9 mouse cellular contexts compared by ENCODE assay signal in genomic region chr14:93169201-93169600, GRCm38 (mm10).
A peak's percentile ranks its signal among the peaks of the same experiment; 100 is the strongest.
DNase-seq lines count a peak whose midpoint lies in the region; ATAC-seq and TF ChIP-seq lines count a peak whose summit lies in the region.
"Had no signal": no experiment of that assay in that cellular context is flagged by ENCODE, and none has a peak within 500 bp of the region (broad histone marks: within the 10 kb centered on the region; RNA-seq: fewer than 3 reads in every experiment).

No protein-coding gene starts in this region.

- H3K27me3 ChIP-seq in embryonic facial prominence, embryonic 14.5 days (replicated peaks; ENCODE audit: control insufficient read depth, insufficient read depth, low read length) = no peaks in the 10 kb centered on the region
- no peaks in the 10 kb centered on the region for H3K27me3 ChIP-seq in embryonic facial prominence, embryonic 10.5 days (replicated peaks; ENCODE audit: low read depth, poor library complexity, severe bottlenecking)
- no peaks in the 10 kb centered on the region for H3K27me3 ChIP-seq in myocyte (ENCODE audit: control insufficient read depth, insufficient read depth, insufficient read length)
- no peaks in the 10 kb centered on the region for H3K27me3 ChIP-seq in intestine, embryonic 16.5 days (replicated peaks; ENCODE audit: control insufficient read depth, insufficient read depth, low read length)
- H3K27me3 ChIP-seq: embryonic facial prominence, embryonic 13.5 days; forebrain, embryonic 13.5 days had no signal

- TF ChIP-seq POLR2A in myocyte (IDR thresholded peaks at IDR 0.05; ENCODE audit: insufficient read length, low read depth) = no peak

- no peaks in the 10 kb centered on the region for H3K36me3 ChIP-seq in embryonic facial prominence, embryonic 14.5 days (ENCODE audit: control insufficient read depth, insufficient read depth, low read length)
- no peaks in the 10 kb centered on the region for H3K36me3 ChIP-seq in embryonic facial prominence, embryonic 10.5 days (replicated peaks)
- no peaks in the 10 kb centered on the region for H3K36me3 ChIP-seq in myocyte (ENCODE audit: control insufficient read depth, insufficient read depth)
- H3K36me3 ChIP-seq in intestine, embryonic 16.5 days (ENCODE audit: control insufficient read depth, insufficient read depth, low read length) = no peaks in the 10 kb centered on the region
- H3K36me3 ChIP-seq: embryonic facial prominence, embryonic 13.5 days had no signal

- H3K4me3 ChIP-seq in embryonic facial prominence, embryonic 14.5 days (ENCODE audit: low read depth, low read length) = no peak overlapping the region
- no peak overlapping the region for H3K4me3 ChIP-seq in embryonic facial prominence, embryonic 10.5 days
- no peak overlapping the region for H3K4me3 ChIP-seq in myocyte
- no peak overlapping the region for H3K4me3 ChIP-seq in intestine, embryonic 16.5 days (ENCODE audit: low read length)
- H3K4me3 ChIP-seq: embryonic facial prominence, embryonic 13.5 days; forebrain, embryonic 13.5 days had no signal

- no peaks in the 10 kb centered on the region for H3K79me2 ChIP-seq in myocyte (ENCODE audit: control insufficient read depth, insufficient read depth)

- H3K27ac ChIP-seq in embryonic facial prominence, embryonic 14.5 days (replicated peaks; ENCODE audit: low read depth, low read length) = no peak overlapping the region
- no peak overlapping the region for H3K27ac ChIP-seq in embryonic facial prominence, embryonic 10.5 days (replicated peaks)
- H3K27ac ChIP-seq in intestine, embryonic 16.5 days (ENCODE audit: low read length) = no peak overlapping the region
- H3K27ac ChIP-seq: embryonic facial prominence, embryonic 13.5 days; forebrain, embryonic 13.5 days had no signal

- H3K4me1 ChIP-seq in embryonic facial prominence, embryonic 14.5 days (ENCODE audit: control insufficient read depth, insufficient read depth, low read length) = no peaks in the 10 kb centered on the region
- H3K4me1 ChIP-seq in embryonic facial prominence, embryonic 10.5 days = no peaks in the 10 kb centered on the region
- H3K4me1 ChIP-seq in intestine, embryonic 16.5 days (ENCODE audit: control insufficient read depth, insufficient read depth, low read length) = no peaks in the 10 kb centered on the region
- H3K4me1 ChIP-seq: embryonic facial prominence, embryonic 13.5 days; forebrain, embryonic 13.5 days had no signal

- intact Hi-C loops in left cerebral cortex, postnatal 4 days (cut with DNase I) = no loop called here

- H3K9me3 ChIP-seq in embryonic facial prominence, embryonic 14.5 days (ENCODE audit: control insufficient read depth, low read length) = no peaks in the 10 kb centered on the region
- no peaks in the 10 kb centered on the region for H3K9me3 ChIP-seq in embryonic facial prominence, embryonic 10.5 days
- H3K9me3 ChIP-seq in intestine, embryonic 16.5 days (ENCODE audit: control insufficient read depth, low read length) = no peaks in the 10 kb centered on the region
- H3K9me3 ChIP-seq: embryonic facial prominence, embryonic 13.5 days; forebrain, embryonic 13.5 days had no signal

- ATAC-seq in embryonic facial prominence, embryonic 14.5 days (ENCODE audit: low read depth) = peak; percentile 50; the same call in 1 of the 2 replicates
- no peak for ATAC-seq in intestine, embryonic 16.5 days
- ATAC-seq: forebrain, embryonic 13.5 days had no signal

- DNase-seq in embryonic facial prominence, embryonic 14.5 days (ENCODE audit: low spot score) = peak; percentile 23
- DNase-seq in embryonic facial prominence, embryonic 10.5 days (ENCODE audit: low spot score) = no peak
- DNase-seq in left cerebral cortex, postnatal 4 days = peak; percentile 35
- DNase-seq in left cerebral cortex, adult 11 months (ENCODE audit: low spot score) = no peak
- peak; percentile 39 for DNase-seq in brain, adult 2 months (ENCODE audit: low read depth, low spot score)

- no peak overlapping the region for H3K4me2 ChIP-seq in embryonic facial prominence, embryonic 14.5 days (ENCODE audit: low read depth, low read length)
- no peak overlapping the region for H3K4me2 ChIP-seq in myocyte (ENCODE audit: low read depth)
- H3K4me2 ChIP-seq in intestine, embryonic 16.5 days (ENCODE audit: low read depth, low read length) = no peak overlapping the region
- H3K4me2 ChIP-seq: embryonic facial prominence, embryonic 13.5 days; forebrain, embryonic 13.5 days had no signal

- H3K9ac ChIP-seq in embryonic facial prominence, embryonic 14.5 days (ENCODE audit: low read depth, low read length) = no peak overlapping the region
- H3K9ac ChIP-seq in intestine, embryonic 16.5 days (ENCODE audit: low read depth, low read length) = no peak overlapping the region
- H3K9ac ChIP-seq: embryonic facial prominence, embryonic 13.5 days; forebrain, embryonic 13.5 days had no signal

- no peak overlapping the region for H3ac ChIP-seq in myocyte (ENCODE audit: control insufficient read depth, insufficient read length)

TF ChIP-seq in myocyte, 11 proteins besides CTCF, POLR2A, EP300 and RAD21:
- no peak for TF ChIP-seq E2F4 (IDR thresholded peaks at IDR 0.05; ENCODE audit: insufficient read depth)
- TF ChIP-seq CEBPB (IDR thresholded peaks at IDR 0.05; ENCODE audit: insufficient read depth, poor library complexity, severe bottlenecking) = peak; percentile 33; the same call in 1 of the 2 replicates
TF ChIP-seq in myocyte: peak in this region for 1.

Comparison
In these comparisons a context has a peak if more than half of its experiments do, and no peak if none do; other contexts are left out.
1. DNase-seq: peak in embryonic facial prominence, embryonic 14.5 days (single experiment), left cerebral cortex, postnatal 4 days (single experiment) and brain, adult 2 months (single experiment); none in embryonic facial prominence, embryonic 10.5 days (single experiment) and left cerebral cortex, adult 11 months (single experiment).